Mouse (Mus musculus) intestine, embryonic 14.5 days (tissue): ENCODE data around the gene Usp2. TPM values are rescaled to one million over a fixed set of nuclear protein-coding genes. Genes with fewer than 3 reads are reported as not detected.

Experiments used
- ATAC-seq: fragments of 200-750 bp; cut with Nextera tagmentation; replicated peaks from 2 replicates; pipeline ENCODE4 v1.8.0; 2017; ENCODE audit warnings: low read depth, moderate number of reproducible peaks, moderate TSS enrichment, moderate library complexity; ENCODE audit not compliant: low FRiP score, low TSS enrichment
- DNase-seq: peaks from one replicate; pipeline ENCODE4 v3.0.0-alpha.2; 2018; ENCODE audit warnings: low spot score
- H3K27ac ChIP-seq: fragments of 300-500 bp; sonication (generic); 2 replicates; pipeline ENCODE4 v1.5.1; 2014; ENCODE audit warnings: low read depth, mild to moderate bottlenecking, control low read depth
- H3K27me3 ChIP-seq: fragments of 300-500 bp; sonication (generic); replicated peaks from 2 replicates; pipeline ENCODE4 v1.6.1; 2014; ENCODE audit warnings: low read length, control low read depth; ENCODE audit not compliant: control insufficient read depth, insufficient read depth
- H3K36me3 ChIP-seq: fragments of 300-500 bp; sonication (generic); 2 replicates; pipeline ENCODE4 v1.6.1; 2014; ENCODE audit warnings: low read length, control low read depth; ENCODE audit not compliant: control insufficient read depth, insufficient read depth
- H3K4me1 ChIP-seq: fragments of 300-500 bp; sonication (generic); replicated peaks from 2 replicates; pipeline ENCODE4 v1.6.1; 2014; ENCODE audit warnings: low read length, control low read depth, mixed read lengths; ENCODE audit not compliant: control insufficient read depth, insufficient read depth
- H3K4me2 ChIP-seq: fragments of 300-500 bp; sonication (generic); 2 replicates; pipeline ENCODE4 v1.6.1; 2014; ENCODE audit warnings: low read length
- H3K4me3 ChIP-seq: fragments of 300-500 bp; sonication (generic); 2 replicates; pipeline ENCODE4 v1.5.1; 2014; ENCODE audit warnings: low read depth, low read length, control low read depth, mixed read lengths
- H3K9ac ChIP-seq: fragments of 300-500 bp; sonication (generic); 2 replicates; pipeline ENCODE4 v1.6.1; 2014; ENCODE audit warnings: mild to moderate bottlenecking, low read length
- H3K9me3 ChIP-seq: fragments of 300-500 bp; sonication (generic); 2 replicates; pipeline ENCODE4 v1.6.1; 2016; ENCODE audit warnings: low read length, control low read depth; ENCODE audit not compliant: control insufficient read depth
- WGBS: fragments of 180-500 bp; shearing (Covaris S2); extraction: QIAGEN DNeasy Blood & Tissue Kit; methylation state at CpG from one replicate; pipeline ENCODE4 v1.1.7; 2014; 5-methylcytosine and 5-hydroxymethylcytosine counted together
- polyA plus RNA-seq: library from polyadenylated mRNA; unstranded; fragments of >200 nt; fragmentation: Nextera tagmentation; extraction: Ambion mirVana; gene quantifications from 2 replicates; pipeline ENCODE4 v1.2.1, GENCODE M21; 2014

The Usp2 gene
- polyA plus RNA-seq, 1 experiment from 2014 or later, result 12.5 TPM

DNA sequence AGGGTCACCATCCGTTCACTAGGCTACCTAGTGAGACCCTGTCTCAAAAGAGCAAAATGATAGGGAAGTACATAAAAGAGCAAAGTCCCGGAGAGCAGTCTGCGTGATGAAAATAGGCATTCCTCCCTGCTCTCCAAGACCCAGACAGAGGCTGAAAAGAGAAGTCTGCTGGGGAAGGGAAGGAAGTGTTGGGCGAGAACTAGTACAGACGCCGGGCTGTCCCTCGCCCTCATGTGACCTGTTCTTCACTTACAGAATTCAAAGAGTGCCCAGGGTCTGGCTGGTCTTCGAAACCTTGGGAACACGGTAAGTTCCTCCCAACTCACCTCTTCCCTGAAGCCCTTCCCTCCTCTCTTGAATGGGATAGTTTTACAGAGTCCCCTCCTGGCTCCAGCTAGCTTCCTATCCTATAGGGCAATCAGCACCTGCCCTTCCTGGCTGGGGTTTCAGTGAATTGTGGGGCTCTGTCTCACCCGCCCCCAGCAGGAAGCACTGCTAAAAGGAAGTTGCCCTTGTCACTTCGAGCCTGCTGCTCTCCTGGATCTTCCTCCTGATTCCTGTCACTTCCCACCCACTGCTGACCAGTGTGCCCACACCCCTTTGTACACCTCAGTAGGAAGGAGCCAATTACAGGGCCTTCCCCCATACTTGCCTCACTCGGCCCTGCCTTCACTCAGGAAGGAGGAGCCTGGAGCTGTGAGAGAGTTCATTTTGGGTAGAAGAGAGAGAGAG, 22.2 kb downstream of the Usp2 start:
- 0 out of 2 replicates have a peak, but pooled peaks cover 9% of the 10 kb centered on the region for H3K27me3 ChIP-seq
- H3K9me3 ChIP-seq, result no peaks in the 10 kb centered on the region
- no peak overlapping the region for H3K4me3 ChIP-seq
- ATAC-seq, result no peak
- peaks cover 22% of the 10 kb centered on the region for H3K4me1 ChIP-seq
- no peak for DNase-seq
- no peak overlapping the region for H3K27ac ChIP-seq
- WGBS, result 58% methylated on average over 12 of the region's 12 CpGs
- H3K4me2 ChIP-seq, result no peak overlapping the region
- peaks cover 18% of the 10 kb centered on the region for H3K36me3 ChIP-seq
- no peak overlapping the region for H3K9ac ChIP-seq

DNA sequence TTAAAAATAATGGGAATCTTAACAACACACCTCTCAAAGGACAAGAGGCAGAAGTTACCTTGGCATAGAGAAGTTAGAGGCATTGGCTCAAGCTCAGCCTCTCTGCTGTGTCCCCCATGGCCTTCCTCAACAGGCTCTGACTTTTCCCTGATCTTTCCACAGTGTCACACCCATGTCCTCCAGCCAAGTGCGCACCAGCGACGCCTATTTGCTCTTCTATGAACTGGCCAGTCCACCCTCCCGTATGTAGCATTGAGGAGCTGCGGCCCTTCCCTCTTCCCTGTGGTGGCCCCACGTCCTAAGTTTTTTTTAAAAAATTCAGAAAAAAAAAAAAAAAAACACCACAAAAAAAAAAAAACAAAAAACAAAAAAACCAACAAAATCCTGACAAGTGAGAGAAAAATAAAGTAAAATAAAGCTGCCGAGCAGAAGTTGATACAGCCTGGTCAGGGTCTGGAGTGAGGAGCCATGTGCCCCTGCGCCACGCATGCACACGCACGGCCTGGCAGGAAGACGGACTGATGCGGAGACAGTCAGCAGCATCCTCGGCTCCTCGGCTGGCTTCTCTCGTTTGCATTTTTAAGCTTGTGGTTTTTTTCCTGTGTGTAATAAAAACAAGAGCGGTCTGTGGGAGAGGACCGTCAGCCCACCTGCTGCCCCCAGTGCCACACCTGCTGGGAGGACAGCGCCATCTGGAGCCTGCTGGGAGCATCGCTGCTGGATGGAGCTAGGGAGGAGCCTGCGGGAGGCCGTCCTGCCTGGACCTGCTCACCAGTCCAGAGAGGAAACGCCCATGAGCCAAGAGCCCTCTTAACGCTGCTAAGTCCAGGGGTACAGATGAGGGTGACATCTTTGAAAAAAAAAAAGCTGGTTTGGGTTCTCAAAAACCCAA, 27.0 kb downstream of the Usp2 start:
- peaks cover 27% of the 10 kb centered on the region for H3K36me3 ChIP-seq
- WGBS, result 40% methylated on average over 24 of the region's 24 CpGs
- H3K9ac ChIP-seq, result no peak overlapping the region
- no peaks in the 10 kb centered on the region for H3K9me3 ChIP-seq
- H3K4me3 ChIP-seq, result no peak overlapping the region
- peak; percentile 85 for DNase-seq
- H3K27ac ChIP-seq, result no peak overlapping the region
- H3K4me1 ChIP-seq, result peaks cover 5% of the 10 kb centered on the region; the same call in 1 of the 2 replicates
- H3K4me2 ChIP-seq, result no peak overlapping the region
- peak; percentile 41 for ATAC-seq
- no peaks in the 10 kb centered on the region for H3K27me3 ChIP-seq

DNA sequence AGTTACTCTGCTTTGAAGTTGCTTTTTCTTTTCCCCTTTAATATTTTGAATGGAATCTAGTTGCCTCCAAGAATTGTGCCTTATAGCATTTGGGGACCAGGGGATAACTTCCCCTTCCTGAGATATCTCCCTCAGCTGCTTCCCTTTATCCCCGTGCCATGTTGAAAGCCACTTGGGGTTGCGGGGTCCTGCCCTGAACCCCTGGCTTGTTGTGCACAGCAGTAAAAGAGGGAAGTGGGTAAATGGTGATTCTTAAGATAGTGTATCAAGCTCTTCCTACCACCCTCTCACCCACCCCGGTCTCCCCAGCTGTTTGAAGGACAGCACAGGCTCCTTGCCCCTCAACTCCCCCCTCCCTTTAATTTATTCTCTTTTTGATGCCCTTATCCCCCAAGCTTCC, 27.9 kb downstream of the Usp2 start:
- ATAC-seq (no peak), DNase-seq (no peak)
- Histone ChIP-seq H3K4me1 (no peaks in the 10 kb centered on the region), H3K4me3 (no peak overlapping the region), H3K27ac (no peak overlapping the region), H3K9me3 (no peaks in the 10 kb centered on the region), H3K27me3 (no peaks in the 10 kb centered on the region), H3K4me2 (no peak overlapping the region), H3K36me3 (peaks cover 27% of the 10 kb centered on the region), H3K9ac (no peak overlapping the region)
- WGBS, result 82% methylated on average over 3 of the region's 3 CpGs

DNA sequence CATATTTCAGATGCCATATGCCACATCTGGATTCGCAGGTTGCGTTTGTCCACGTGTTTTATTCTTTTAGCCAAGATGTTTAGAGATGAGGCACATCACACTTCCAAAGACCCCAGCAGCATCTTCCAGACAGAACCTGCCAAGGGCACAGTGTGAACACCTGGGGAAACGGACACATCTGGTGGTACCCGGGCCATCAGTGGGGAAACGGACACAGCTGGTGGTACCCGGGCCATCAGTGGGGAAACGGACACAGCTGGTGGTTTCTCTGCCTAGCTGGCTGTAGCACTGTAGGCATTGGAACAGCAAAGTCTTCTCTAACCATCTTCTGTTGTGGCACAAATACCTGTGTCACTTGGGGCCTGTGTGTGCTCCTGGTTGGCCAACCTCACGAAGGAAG, 29.0 kb downstream of the Usp2 start:
- H3K4me2 ChIP-seq, result no peak overlapping the region
- no peak overlapping the region for H3K4me3 ChIP-seq
- no peaks in the 10 kb centered on the region for H3K9me3 ChIP-seq
- H3K27ac ChIP-seq, result no peak overlapping the region
- ATAC-seq (no peak), DNase-seq (no peak)
- no peaks in the 10 kb centered on the region for H3K27me3 ChIP-seq
- H3K36me3 ChIP-seq, result peaks cover 27% of the 10 kb centered on the region
- 94% methylated on average over 9 of the region's 9 CpGs for WGBS
- H3K4me1 ChIP-seq, result no peaks in the 10 kb centered on the region
- H3K9ac ChIP-seq, result no peak overlapping the region

DNA sequence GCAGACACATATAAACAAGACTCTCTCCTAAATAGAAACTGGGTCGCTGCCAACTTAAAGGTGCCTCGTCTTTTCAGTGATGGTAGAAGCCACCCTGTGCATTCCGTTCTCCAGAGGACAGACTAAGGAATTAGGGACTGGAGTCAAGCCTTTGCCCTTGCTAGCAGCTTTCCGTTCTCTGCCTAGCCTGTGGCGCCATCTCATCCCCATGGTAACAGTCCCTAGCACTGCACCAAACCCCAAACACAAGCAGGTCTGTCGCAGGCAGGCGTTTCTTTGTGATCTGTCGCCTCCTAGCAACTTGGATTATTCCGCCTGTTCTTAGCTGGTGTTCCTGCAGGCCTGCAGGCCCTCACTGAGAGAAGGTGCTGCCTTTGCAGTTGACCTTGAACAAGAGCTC, 29.7 kb downstream of the Usp2 start:
- no peaks in the 10 kb centered on the region for H3K9me3 ChIP-seq
- no peaks in the 10 kb centered on the region for H3K27me3 ChIP-seq
- ATAC-seq (no peak), DNase-seq (no peak)
- no peak overlapping the region for H3K27ac ChIP-seq
- no peak overlapping the region for H3K4me2 ChIP-seq
- H3K4me1 ChIP-seq, result no peaks in the 10 kb centered on the region
- H3K36me3 ChIP-seq, result peaks cover 22% of the 10 kb centered on the region
- no peak overlapping the region for H3K9ac ChIP-seq
- no peak overlapping the region for H3K4me3 ChIP-seq
- WGBS, result 35% methylated on average over 9 of the region's 9 CpGs

DNA sequence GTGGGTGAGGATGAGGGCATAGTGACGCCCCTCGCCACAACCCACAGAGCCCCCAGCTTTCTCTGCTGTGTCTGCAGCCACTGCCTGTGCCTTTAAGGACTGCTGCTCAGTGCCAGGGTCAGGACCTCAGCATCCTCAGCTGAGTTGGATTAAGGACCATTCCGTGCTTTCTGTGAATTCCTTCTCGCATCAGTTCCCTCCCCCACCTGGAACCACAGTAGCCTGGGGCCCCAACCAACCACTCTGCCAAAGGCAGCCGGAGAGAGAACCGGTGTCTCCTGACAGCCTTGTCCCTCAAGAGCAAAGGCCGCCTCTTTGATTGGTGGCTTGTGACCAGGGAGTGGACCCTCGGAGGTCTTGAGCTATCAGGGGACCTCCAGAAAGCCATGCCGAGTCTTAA, 34.7 kb downstream of the Usp2 start, which contains the start of gene Mfrp:
TSS of gene Mfrp (plus strand) at position 240 of the 400 bp plus-strand sequence.
- no peak for DNase-seq

DNA sequence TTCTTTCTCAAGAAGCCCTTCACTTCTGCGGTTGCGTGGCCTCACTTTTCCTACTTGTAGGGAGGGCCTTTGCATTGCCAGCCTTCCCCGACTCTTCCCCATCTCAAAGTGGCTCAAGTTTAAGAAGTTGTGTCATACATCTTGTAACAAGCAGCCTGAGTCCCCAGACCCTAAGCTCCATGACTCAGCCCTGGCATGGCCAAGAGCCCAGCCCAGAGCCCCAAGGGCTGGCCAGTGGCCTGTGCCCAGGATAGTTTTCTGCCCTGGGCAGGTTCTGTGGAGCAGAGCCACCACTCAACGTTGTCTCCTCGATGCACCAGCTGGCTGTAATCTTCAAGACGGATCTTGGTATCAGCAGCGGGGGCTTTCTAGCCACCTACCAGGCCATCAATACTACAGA, 38.1 kb downstream of the Usp2 start:
- Histone ChIP-seq H3K4me2 (no peak overlapping the region), H3K4me3 (no peak overlapping the region), H3K9me3 (no peaks in the 10 kb centered on the region), H3K36me3 (peaks cover 28% of the 10 kb centered on the region), H3K9ac (no peak overlapping the region), H3K4me1 (peaks cover 38% of the 10 kb centered on the region), H3K27ac (no peak overlapping the region), H3K27me3 (no peaks in the 10 kb centered on the region)
- no peak for DNase-seq
- WGBS, result 87% methylated on average over 7 of the region's 7 CpGs
- no peak for ATAC-seq

More for the DNA sequence above, 34.7 kb downstream of the Usp2 start, which contains the start of gene Mfrp:
- Histone ChIP-seq H3K9ac (no peak within 1 kb of the TSS), H3K4me3 (no peak within 1 kb of the TSS), H3K4me2 (no peak within 1 kb of the TSS), H3K4me1 (peaks cover 4% of the 10 kb centered on the region), H3K27ac (no peak within 1 kb of the TSS), H3K9me3 (no peaks in the 10 kb centered on the region), H3K36me3 (peaks cover 18% of the 10 kb centered on the region), H3K27me3 (no peaks in the 10 kb centered on the region)
- ATAC-seq, result no peak
- WGBS, result 73% methylated on average over 9 of the region's 9 CpGs

DNA sequence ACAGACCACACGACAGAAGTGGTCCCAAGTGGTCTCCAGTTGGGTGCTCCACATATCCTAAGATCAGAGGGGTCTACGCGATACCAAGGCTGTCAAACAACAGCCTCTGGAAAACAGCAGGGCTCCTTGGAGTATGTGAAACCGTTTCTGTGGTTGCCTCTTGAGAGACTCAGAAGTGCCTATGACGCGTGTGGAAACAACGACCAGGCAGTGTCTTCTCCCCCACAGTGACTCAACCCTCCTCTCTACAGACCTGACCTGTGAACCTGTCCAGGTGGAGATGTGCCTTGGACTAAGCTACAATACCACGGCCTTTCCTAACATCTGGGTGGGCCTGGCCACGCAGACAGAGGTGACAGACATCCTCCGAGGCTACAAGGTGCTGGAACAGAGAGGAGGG, 39.0 kb downstream of the Usp2 start:
- DNase-seq, result no peak
- Histone ChIP-seq H3K4me1 (peaks cover 45% of the 10 kb centered on the region), H3K36me3 (peaks cover 28% of the 10 kb centered on the region), H3K4me3 (no peak overlapping the region), H3K27ac (no peak overlapping the region), H3K27me3 (no peaks in the 10 kb centered on the region), H3K9me3 (no peaks in the 10 kb centered on the region), H3K9ac (no peak overlapping the region), H3K4me2 (no peak overlapping the region)
- no peak for ATAC-seq
- WGBS, result 85% methylated on average over 10 of the region's 10 CpGs
